Mouse (Mus musculus): Measurements from ENCODE around the gene Rnf180.
A peak's percentile ranks its signal among the peaks of the same experiment; 100 is the strongest.
"Not testable (repeated sequence)": the region's sequence is repeated elsewhere in the genome, so short reads cannot be mapped to it uniquely, and the experiment has no call there.

Rnf180 gene

GRCm38 (mm10) chr13:105294715-105295114 lies at the start of gene Rnf180:
Gene Rnf180, minus strand, starts transcription at chr13:105294815.
- no peak for DNase-seq

- DNase-seq = no peak
Measured at GRCm38 (mm10) chr13:105331199-105331968, 36.8 kb upstream of the Rnf180 start.

- DNase-seq = no peak
Measured at GRCm38 (mm10) chr13:105326946-105327345, 32.3 kb upstream of the Rnf180 start.

- no peak for DNase-seq
Measured at GRCm38 (mm10) chr13:105316926-105317325, 22.3 kb upstream of the Rnf180 start.

DNA sequence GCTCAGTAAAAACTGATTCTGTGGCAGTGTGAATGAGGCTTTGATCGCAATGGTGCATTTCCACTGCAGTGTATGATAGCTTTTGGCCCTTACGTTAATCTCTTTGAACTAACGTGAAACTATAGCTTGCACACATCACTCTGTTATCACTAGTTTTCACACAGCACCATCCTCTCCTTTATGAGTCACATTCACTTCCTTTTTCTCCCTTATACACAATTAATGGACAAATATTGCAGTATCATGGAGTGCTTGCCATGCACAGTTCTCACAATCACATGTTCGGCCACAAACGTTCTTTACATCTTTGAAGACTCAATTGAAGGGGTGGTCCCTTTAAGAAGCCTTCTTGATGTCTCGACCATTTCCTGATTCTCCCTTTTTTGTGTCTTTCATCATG lies 21.4 kb upstream of the Rnf180 start:
- no peak for DNase-seq

- no peak for DNase-seq
Measured at GRCm38 (mm10) chr13:105312763-105313162, 18.1 kb upstream of the Rnf180 start.

GRCm38 (mm10) chr13:105310562-105310961 lies 15.9 kb upstream of the Rnf180 start:
- DNase-seq = not testable (repeated sequence)

GRCm38 (mm10) chr13:105305513-105305912 lies 10.9 kb upstream of the Rnf180 start:
- DNase-seq = no peak

GRCm38 (mm10) chr13:105304054-105304453 lies 9.4 kb upstream of the Rnf180 start:
- DNase-seq = no peak

DNA sequence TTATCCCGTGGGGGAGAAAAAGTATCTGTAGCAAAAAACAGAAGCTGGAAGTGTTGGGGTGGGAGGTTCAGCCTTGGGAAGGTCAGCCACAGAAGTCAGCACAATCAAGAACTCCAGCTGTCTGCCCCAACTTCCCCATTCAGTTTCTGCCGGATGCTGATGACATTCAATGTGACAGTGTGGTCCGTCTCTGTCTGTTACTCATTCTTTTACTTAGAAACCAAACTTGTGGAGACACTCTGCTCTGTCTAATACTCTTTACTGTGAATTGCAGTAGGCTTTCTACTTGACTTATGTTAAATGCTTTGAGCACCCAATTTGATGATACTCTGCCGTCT lies 5.4 kb upstream of the Rnf180 start:
- no peak for DNase-seq

GRCm38 (mm10) chr13:105299162-105300008 lies 4.8 kb upstream of the Rnf180 start:
- DNase-seq = no peak

DNA sequence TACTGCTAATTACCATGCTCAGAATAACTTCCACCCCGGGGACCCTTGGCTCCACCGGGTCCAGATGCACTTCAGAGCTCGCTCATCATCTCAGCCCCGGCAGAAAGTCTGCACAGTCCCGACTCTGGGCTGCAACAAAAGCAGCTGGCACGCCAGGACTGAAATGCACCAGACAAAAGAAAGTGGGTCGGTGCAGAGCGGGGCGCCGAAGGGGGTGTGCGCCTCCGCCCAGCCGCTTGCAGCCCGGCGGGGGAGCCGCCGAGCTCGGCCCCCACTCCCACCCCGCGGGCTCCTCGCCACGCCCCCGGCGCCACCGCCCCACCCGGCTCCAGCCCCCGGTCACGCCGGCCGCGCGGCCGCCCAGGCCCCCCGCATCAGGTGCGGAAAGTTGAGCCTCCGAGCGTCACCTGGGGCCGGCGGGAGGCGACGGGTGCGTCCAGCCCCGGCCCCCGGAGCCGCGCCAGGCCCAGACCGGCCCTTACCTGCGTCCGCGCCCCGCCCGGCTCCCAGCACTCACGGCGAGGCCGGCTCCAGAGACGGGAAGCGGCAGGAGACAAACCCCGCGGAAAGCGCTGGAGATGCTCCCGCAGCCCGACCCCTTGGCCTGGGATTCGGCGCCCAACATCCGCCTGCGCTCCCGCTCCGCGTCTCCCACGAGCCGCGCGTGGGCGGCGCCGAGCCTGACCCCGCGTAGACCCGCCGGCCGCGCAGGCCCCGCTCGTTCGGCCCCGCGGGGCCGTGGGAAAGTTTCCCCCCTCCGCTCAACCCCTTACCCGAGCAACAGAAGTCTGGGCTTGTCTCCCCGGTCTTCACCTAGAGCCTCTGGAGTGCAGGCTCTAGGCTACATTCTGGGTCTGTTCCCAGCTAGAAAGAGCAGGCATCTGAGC lies 591 bp downstream of the Rnf180 start:
- DNase-seq = peak; percentile 63 to 64

DNA sequence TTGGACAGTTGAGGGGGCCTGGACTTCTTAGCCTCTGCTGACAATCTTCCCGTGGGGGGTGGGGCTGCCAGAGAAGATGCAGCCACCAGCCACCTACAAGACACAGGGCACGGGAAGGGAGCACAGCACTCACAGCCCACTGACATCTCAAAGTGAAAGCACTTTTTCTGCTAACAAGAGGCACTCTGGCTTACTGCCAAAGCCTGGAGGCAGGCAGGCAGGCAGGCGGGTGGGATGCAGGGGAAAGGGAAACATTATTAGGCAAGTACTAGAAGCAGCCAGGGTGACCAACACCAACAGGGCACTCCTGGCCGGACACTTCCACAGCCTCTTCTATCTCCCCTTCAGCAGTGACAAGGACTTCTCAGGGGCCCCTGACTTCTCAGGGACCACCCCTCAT lies 2.8 kb downstream of the Rnf180 start:
- peak; percentile 12 to 13 for DNase-seq

DNA sequence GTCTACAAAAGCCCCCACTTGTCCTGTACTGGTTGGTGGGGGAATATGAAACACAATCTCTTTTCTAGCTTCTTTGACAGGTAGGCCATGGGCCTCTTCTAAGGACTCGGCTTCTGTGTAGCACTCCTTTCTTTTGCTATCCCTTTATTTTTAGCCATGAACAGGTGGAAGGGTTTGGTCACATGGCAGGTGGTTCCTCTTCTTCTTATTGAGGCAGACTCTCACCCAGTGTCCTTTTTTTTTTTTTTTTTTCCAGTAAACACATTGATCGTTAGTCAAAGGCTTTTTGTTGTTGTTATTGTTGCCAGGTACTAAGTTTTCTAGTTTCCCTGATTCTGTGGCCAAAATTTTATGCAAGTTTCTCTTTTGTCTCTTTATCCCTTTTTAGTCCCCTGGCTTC lies 4.0 kb downstream of the Rnf180 start:
- DNase-seq = no peak

DNA sequence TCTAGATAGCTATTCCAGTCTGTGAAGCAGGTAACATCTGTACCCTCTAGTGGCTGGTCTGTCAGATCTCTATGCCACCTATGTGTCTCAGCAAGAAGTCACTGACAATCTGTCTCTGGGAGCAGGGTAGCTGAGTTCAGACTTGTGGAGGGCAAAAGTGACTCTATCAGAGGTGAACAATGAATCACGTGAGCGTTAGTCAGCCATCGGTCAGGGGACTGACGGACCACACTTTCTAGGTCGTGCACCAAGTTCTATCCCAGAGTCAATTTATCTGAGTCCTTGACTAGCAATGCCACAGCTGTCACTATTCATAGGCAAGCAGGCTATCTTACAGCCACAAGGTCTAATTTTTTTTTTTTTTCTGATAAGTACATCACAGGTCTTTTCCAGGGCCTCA lies 4.6 kb downstream of the Rnf180 start:
- DNase-seq = no peak

DNA sequence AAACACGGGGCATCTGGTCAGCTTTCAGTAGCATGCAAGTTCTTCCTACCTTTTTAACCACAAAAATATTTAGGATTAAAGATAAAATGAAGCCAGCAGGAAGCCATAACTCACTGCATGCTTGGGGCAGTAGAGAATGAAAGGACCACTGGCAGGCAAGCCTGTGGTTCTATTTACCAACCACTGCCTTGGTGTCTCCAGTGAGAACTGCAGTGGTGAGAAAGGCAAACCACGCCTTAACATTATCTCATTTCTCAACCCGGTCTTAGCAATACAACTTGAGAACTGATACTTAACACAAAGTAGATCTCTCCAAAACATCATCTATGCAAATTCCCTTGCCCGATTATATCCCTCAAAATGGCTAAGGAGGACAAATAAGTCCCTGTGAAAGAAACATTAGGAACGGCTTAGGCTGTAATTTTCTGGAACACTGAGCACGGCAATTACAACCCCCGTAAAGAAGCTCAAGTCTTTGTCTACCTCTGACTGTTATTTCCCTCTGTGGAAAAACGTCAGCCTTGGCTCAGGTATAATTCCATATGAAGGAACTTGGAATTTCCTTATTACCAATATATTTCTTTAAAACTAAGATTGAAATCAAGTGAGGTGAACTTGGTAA lies 15.1 kb downstream of the Rnf180 start:
- DNase-seq = no peak

GRCm38 (mm10) chr13:105270394-105271094 lies 24.1 kb downstream of the Rnf180 start:
- no peak for DNase-seq

DNA sequence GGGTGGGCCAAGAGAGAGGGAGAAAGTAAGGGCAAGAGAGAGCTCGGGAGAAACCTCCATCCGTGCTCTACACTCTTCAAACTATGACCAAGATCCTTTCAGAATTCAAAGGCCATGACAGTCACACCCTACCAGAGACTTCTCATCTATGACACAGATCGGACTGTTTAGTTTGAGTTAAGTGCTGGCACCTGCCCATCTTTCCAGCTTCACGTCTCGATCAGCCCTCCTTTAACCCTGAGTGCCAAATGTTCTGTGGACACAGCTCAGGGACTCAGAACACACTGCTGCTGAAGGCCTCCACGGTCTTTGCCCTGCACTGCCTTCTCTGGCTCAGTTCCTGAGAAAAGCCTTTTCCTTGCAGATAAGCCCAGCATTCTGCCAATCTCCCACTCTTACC lies 27.2 kb downstream of the Rnf180 start:
- no peak for DNase-seq

DNA sequence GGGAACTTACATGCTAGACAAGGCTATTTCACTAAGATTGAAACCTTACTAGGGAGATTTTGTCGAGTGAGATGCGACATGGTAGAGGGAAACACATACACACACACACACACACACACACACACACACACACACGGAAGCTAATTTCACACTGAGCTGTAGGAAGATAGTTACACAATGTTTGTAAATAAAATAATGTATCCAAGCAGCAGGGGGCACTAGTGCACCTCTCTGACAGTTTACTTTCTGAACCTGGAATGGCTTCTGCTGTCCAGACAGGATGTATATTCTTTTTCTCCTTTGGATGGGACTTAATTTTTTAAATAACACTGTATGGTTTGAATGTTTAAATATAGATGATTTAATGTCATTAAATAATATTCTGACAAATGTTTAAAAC lies 27.9 kb downstream of the Rnf180 start:
- DNase-seq = peak; percentile 14 to 38

- DNase-seq = no peak
Measured at GRCm38 (mm10) chr13:105256757-105257433, 37.7 kb downstream of the Rnf180 start.

GRCm38 (mm10) chr13:105250767-105251166 lies 43.8 kb downstream of the Rnf180 start:
- DNase-seq = no peak

Data from cerebellum, postnatal 36 days (tissue).